Mouse (Mus musculus) embryonic stem cell, embryonic (primary cell): ENCODE data around the gene AC129217.1.

Source experiments
- CTCF ChIA-PET, 4 experiments: fragments of 300-600 bp in 2 of 4; fragments of 350-600 bp in 2 of 4; sonication (Branson Sonifier 250); formaldehyde crosslinking; loops; one replicate each; lab custom pipeline; 2022; ENCODE audit warnings: inconsistent platforms in 2 of 4; lab: Charles Lee
- POLR2A ChIA-PET, 4 experiments: fragments of 300-600 bp in 2 of 4; fragments of 350-600 bp in 2 of 4; sonication (Branson Sonifier 250); formaldehyde crosslinking; loops; one replicate each; lab custom pipeline; 2022; ENCODE audit warnings: antibody characterized with exemption in 4 of 4, inconsistent platforms in 1 of 4; lab: Charles Lee

Gene AC129217.1

GRCm38 (mm10) chr19:8818301-8818798, 11.2 kb upstream of the AC129217.1 start:
- ChIA-PET POLR2A (interaction anchor here in 3 of 4 experiments (0.6 to 21.0 kb wide), 50 partner anchors 9 to 287 kb away, joined by 3 to 271 read pairs (median 12); partner anchors contain the start of genes 1810009A15Rik (in 3 of the 3), Gm49416 (in 3 of the 3), Slc3a2 (in 3 of the 3) and Taf6l (in 3 of the 3)), CTCF (interaction anchor here in 2 of 4 experiments (0.6 to 1.6 kb wide), 2 partner anchors 13 to 75 kb away, joined by 4 to 5 read pairs; no protein-coding TSS in a partner anchor)

GRCm38 (mm10) chr19:8818801-8819595, 10.6 kb upstream of the AC129217.1 start, which contains the start of gene Ttc9c:
TSS of gene Ttc9c (minus strand) at chr19:8819333.
- POLR2A ChIA-PET: interaction anchor here (0.6 to 21.0 kb wide), 137 partner anchors 9 to 1448 kb away, joined by 3 to 271 read pairs (median 5); partner anchors contain the start of genes Eef1g (in 4 of the 4), Taf6l (in 4 of the 4), 1810009A15Rik (in 3 of the 4) and AC129217.1 (in 3 of the 4)
- CTCF ChIA-PET: interaction anchor here in 2 of 4 experiments (0.9 to 1.6 kb wide), 6 partner anchors 9 to 106 kb away, joined by 3 to 6 read pairs (median 4); partner anchors contain the start of genes Taf6l (in 1 of the 2) and Zbtb3 (in 1 of the 2)

GRCm38 (mm10) chr19:8819596-8820423, 9.8 kb upstream of the AC129217.1 start, which contains the start of gene Hnrnpul2:
TSS of gene Hnrnpul2 (plus strand) at chr19:8820010.
- ChIA-PET POLR2A (interaction anchor here (0.6 to 21.0 kb wide), 134 partner anchors 8 to 1447 kb away, joined by 3 to 271 read pairs (median 5); partner anchors contain the start of genes Eef1g (in 4 of the 4), 1810009A15Rik (in 3 of the 4), AC129217.1 (in 3 of the 4) and Gm49416 (in 3 of the 4)), CTCF (interaction anchor here in 2 of 4 experiments (0.6 to 1.6 kb wide), 7 partner anchors 10 to 106 kb away, joined by 3 to 6 read pairs (median 4); partner anchors contain the start of genes Taf6l (in 1 of the 2) and Zbtb3 (in 1 of the 2))

DNA sequence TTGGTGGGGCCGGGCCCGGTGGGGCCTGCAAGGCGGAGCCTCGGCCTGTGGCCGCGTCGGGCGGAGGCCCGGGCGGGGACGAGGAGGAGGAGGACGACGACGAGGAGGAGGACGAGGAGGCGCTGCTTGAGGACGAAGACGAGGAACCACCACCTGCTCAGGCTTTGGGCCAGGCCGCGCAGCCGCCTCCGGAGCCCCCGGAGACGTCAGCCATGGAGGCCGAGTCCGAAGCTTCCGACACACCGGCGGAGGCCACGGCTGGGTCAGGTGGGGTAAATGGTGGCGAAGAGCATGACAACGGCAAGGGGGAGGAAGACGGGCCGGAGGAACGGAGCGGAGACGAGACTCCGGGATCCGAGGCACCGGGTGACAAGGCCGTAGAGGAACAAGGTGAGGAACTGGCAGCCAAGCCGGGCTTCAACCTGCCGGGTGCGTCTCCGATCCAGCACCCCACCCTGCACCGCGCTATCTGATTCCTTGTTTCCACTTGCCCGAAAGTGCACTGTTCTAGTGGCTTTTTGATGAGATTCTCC, 9.1 kb upstream of the AC129217.1 start:
- CTCF ChIA-PET: interaction anchor here in 2 of 4 experiments (0.6 to 1.4 kb wide), 3 partner anchors 11 to 102 kb away, joined by 3 to 5 read pairs (median 3); no protein-coding TSS in a partner anchor
- POLR2A ChIA-PET: interaction anchor here (0.6 to 21.0 kb wide), 75 partner anchors 10 to 288 kb away, joined by 3 to 271 read pairs (median 10); partner anchors contain the start of genes AC129217.1 (in 3 of the 4), Eef1g (in 3 of the 4), Polr2g (in 3 of the 4) and Slc3a2 (in 3 of the 4)

GRCm38 (mm10) chr19:8821146-8821545, 8.4 kb upstream of the AC129217.1 start:
- ChIA-PET CTCF (interaction anchor here in 1 of 4 experiments (0.7 kb wide), 1 partner anchor 11 kb away, joined by 3 read pairs; no protein-coding TSS in a partner anchor), POLR2A (interaction anchor here in 3 of 4 experiments (0.6 to 21.0 kb wide), 37 partner anchors 9 to 1422 kb away, joined by 3 to 271 read pairs (median 16); partner anchors contain the start of genes 1700092M07Rik (in 2 of the 3), AC129217.1 (in 2 of the 3), Eef1g (in 2 of the 3) and Gng3 (in 2 of the 3))

DNA sequence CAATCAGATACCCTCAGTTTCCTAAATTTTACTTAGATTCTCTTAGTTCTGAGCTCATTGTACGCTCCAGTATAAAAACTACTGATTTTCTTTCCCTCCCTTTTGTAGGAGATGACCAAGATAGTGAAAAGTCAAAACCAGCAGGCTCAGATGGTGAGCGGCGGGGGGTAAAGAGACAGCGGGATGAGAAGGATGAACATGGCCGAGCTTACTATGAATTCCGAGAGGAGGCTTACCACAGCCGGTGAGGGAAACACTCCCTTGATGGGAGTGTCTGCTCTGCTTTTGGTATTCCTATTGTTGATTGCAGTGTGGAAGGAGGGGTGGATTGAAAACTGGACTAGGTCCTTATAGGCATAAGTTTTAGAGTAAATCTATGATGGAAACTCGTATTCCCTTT, 6.9 kb upstream of the AC129217.1 start:
- ChIA-PET CTCF (no interaction called here), POLR2A (interaction anchor here in 3 of 4 experiments (0.6 to 3.7 kb wide), 37 partner anchors 9 to 145 kb away, joined by 3 to 24 read pairs (median 4); partner anchors contain the start of genes Eef1g (in 2 of the 3), Gng3 (in 2 of the 3), Taf6l (in 2 of the 3) and Bscl2 (in 1 of the 3))

DNA sequence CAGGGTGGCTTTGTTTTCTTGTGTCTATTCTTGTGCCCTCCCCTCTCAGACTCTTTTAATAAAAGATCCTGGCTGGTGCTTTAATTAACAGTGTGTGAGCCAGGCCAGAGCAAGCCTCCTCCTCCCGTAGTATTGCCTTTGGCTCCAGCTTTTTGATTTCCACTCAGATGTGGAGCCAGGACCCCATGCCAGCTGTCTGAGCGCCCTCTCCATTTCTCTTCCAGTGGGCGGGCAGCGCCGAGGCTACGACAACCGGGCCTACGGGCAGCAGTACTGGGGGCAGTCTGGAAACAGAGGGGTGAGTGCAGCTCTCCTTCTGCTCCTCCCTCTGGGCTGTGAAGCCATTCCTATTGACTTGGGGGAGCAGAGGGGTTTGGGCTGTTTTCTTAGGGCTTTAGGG, 1.1 kb downstream of the AC129217.1 start:
- ChIA-PET CTCF (interaction anchor here in 2 of 4 experiments (0.7 to 0.9 kb wide), 3 partner anchors 12 to 89 kb away, joined by 3 to 4 read pairs (median 3); partner anchors contain the start of genes B3gat3 (in 1 of the 2) and Ttc9c (in 1 of the 2)), POLR2A (interaction anchor here in 3 of 4 experiments (0.6 to 8.9 kb wide), 31 partner anchors 8 to 154 kb away, joined by 3 to 113 read pairs (median 5); partner anchors contain the start of genes Hnrnpul2 (in 3 of the 3), Ttc9c (in 3 of the 3), Gng3 (in 2 of the 3) and Nxf1 (in 2 of the 3))

- ChIA-PET CTCF (interaction anchor here in 2 of 4 experiments (0.7 to 0.9 kb wide), 3 partner anchors 12 to 89 kb away, joined by 3 to 4 read pairs (median 3); partner anchors contain the start of genes B3gat3 (in 1 of the 2) and Ttc9c (in 1 of the 2)), POLR2A (interaction anchor here in 3 of 4 experiments (0.7 to 8.9 kb wide), 26 partner anchors 8 to 155 kb away, joined by 3 to 113 read pairs (median 4); partner anchors contain the start of genes Hnrnpul2 (in 3 of the 3), Ttc9c (in 3 of the 3), Slc3a2 (in 2 of the 3) and Taf6l (in 2 of the 3))
Observed at GRCm38 (mm10) chr19:8831262-8831661, 1.7 kb downstream of the AC129217.1 start.

DNA sequence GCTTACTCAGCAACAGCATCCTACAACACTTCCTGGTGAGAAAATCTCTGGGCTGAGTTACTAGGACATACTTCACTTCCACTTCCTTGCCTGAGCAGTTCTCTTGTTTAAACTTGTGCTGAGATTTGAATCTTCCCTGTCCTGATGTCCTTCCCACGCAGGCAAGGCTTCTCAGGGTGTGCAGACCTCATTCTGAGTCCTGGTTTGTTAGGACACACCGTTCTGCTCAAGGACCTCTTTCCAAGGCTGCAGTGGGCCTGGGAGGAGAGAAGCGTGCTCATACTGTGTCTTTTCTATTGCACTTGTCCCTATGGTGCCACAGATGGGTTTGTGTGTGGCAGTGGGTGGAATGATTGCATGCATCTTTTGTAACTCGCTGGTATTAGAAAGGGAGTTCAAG, 3.4 kb downstream of the AC129217.1 start:
- ChIA-PET CTCF (no interaction called here), POLR2A (interaction anchor here in 3 of 4 experiments (0.6 to 8.9 kb wide), 13 partner anchors 9 to 120 kb away, joined by 3 to 113 read pairs (median 6); partner anchors contain the start of genes Hnrnpul2 (in 2 of the 3), Slc3a2 (in 2 of the 3), Ttc9c (in 2 of the 3) and Nxf1 (in 1 of the 3))

- POLR2A ChIA-PET: interaction anchor here (0.7 to 8.9 kb wide), 37 partner anchors 8 to 148 kb away, joined by 3 to 113 read pairs (median 5); partner anchors contain the start of genes Hnrnpul2 (in 3 of the 4), Ttc9c (in 3 of the 4), 1810009A15Rik (in 2 of the 4) and Eef1g (in 2 of the 4)
Observed at GRCm38 (mm10) chr19:8836327-8836726, 6.8 kb downstream of the AC129217.1 start.

GRCm38 (mm10) chr19:8837251-8837791, 7.7 kb downstream of the AC129217.1 start, which contains the start of gene Bscl2:
TSS of gene Bscl2 (plus strand) at chr19:8837467.
- POLR2A ChIA-PET: interaction anchor here in 2 of 4 experiments (0.7 to 8.9 kb wide), 39 partner anchors 7 to 262 kb away, joined by 3 to 113 read pairs (median 15); partner anchors contain the start of genes Hnrnpul2 (in 2 of the 2), Ttc9c (in 2 of the 2), Zbtb3 (in 2 of the 2) and 1810009A15Rik (in 1 of the 2)
- CTCF ChIA-PET: no interaction called here

More at GRCm38 (mm10) chr19:8836327-8836726, 6.8 kb downstream of the AC129217.1 start:
- CTCF ChIA-PET: interaction anchor here in 1 of 4 experiments (0.6 kb wide), 1 partner anchor 83 kb away, joined by 3 read pairs; no protein-coding TSS in a partner anchor

- CTCF ChIA-PET: interaction anchor here (0.6 to 1.7 kb wide), 6 partner anchors 14 to 869 kb away, joined by 3 to 7 read pairs (median 4); no protein-coding TSS in a partner anchor
- POLR2A ChIA-PET: interaction anchor here (0.6 to 3.6 kb wide), 104 partner anchors 8 to 274 kb away, joined by 3 to 75 read pairs (median 6); partner anchors contain the start of genes AC129217.1 (in 4 of the 4), Lrrn4cl (in 4 of the 4), Eef1g (in 3 of the 4) and Slc3a2 (in 3 of the 4)
Observed at GRCm38 (mm10) chr19:8838041-8838730, 8.6 kb downstream of the AC129217.1 start.

DNA sequence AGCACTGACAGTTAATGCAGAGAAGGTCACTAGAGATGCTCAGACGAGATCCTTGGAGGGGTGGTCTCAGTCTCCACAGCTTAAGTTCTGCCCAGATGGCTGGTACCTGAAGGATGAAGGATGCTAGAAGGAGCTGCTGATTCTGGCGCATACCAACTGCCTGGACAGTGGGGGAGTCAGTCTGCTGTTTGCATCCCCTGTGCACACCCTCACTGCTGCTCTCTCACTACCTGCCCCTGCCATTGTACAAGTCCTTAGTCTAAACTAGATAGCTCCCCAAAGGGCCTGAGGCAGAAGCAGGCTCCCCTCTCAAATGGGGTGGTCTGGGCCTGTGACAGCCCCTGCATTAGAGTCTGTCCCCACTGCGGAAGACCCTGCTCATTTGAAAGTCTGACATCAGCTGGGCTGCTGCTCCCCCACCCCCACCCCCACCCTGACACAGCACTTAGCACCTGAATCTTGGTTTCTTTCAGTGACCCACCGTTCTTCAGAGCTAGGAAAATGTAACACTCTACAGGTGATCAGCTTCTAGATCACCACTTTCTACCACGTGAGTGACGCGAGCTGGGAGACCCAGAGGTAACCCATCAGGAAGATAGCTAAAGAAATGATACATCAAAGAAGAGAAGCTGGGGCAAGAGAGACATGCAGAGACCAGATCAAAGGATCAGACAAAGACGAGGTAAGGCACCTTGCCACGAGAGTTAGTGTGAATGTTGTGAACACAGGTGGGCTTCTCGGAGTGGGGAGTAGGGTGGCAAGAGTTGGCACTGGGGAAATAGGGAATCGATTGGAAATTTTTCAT, 9.7 kb downstream of the AC129217.1 start, which contains the start of gene Gng3:
Gene Gng3 (minus strand): TSS at position 92 of the 805 bp plus-strand sequence.
- ChIA-PET POLR2A (interaction anchor here (0.6 to 3.6 kb wide), 145 partner anchors 9 to 1423 kb away, joined by 3 to 75 read pairs (median 5); partner anchors contain the start of genes AC129217.1 (in 4 of the 4), Eef1g (in 4 of the 4), Lrrn4cl (in 4 of the 4) and B3gat3 (in 3 of the 4)), CTCF (interaction anchor here in 3 of 4 experiments (0.7 to 1.7 kb wide), 12 partner anchors 11 to 272 kb away, joined by 3 to 8 read pairs (median 4); partner anchors contain the start of genes Lrrn4cl (in 1 of the 3) and Tut1 (in 1 of the 3))
